Mouse (Mus musculus) heart, postnatal 0 days (tissue): Measurements from ENCODE around the gene Taldo1.

Source experiments
- CTCF ChIP-seq: IDR thresholded peaks from 2 replicates; pipeline ENCODE4 v1.5.1; 2016; ENCODE audit warnings: antibody characterized with exemption, control low read depth, low read depth
- EP300 ChIP-seq: IDR thresholded peaks from 2 replicates; pipeline ENCODE4 v1.6.1; 2016; ENCODE audit warnings: antibody characterized with exemption, low read depth

DNA sequence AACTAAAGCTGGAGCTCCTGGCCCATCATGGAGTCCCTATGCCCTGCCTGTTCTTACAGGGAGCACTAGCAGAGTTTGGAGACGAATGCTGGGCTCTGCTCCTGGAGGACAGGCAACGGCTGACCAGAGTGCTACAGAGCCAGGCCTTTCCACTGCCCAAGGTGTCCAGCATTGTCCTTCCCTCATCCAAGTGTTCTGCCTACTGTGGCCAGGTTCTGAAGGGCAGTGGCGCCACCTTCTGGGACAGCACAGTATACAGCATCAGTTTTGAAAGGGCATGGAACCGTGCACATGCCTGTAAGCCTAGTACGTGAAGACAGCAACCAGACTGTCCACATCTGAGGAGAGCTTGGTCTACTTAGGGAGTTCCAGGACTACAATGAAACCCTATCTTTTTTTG is 11.3 kb downstream of the Taldo1 start:
- TF ChIP-seq CTCF (peak; percentile 81), EP300 (no peak)
